Mouse (Mus musculus) liver, embryonic 14.5 days (tissue): ENCODE results near the gene Cyp2u1.

Experiments used
- CTCF ChIP-seq: IDR thresholded peaks from 2 replicates; pipeline ENCODE4 v1.5.1; 2016; ENCODE audit warnings: antibody characterized with exemption, low read depth, control low read depth
- EP300 ChIP-seq: IDR thresholded peaks from 2 replicates; pipeline ENCODE4 v1.6.1; 2016; ENCODE audit warnings: antibody characterized with exemption, low read depth

GRCm38 (mm10) chr3:131302452-131303319, at the start of gene Cyp2u1:
- TF ChIP-seq CTCF (peak; percentile 25; the same call in 1 of the 2 replicates), EP300 (no peak)
